Mouse (Mus musculus): ENCODE data around the gene Ppp4r2.

- TF ChIP-seq POLR2A (IDR thresholded peaks at IDR 0.05; ENCODE audit: insufficient read depth, low read depth, low read length) = no peak
- no peak for TF ChIP-seq CTCF (IDR thresholded peaks at IDR 0.05)
Measured at GRCm38 (mm10) chr6:100833355-100833754, at the start of gene Ppp4r2.
